Mouse (Mus musculus): Measurements from ENCODE around the gene Olfr64. TPM values are rescaled to one million over a fixed set of nuclear protein-coding genes. Genes with fewer than 3 reads are reported as not detected.

The Olfr64 gene
- polyA plus RNA-seq, 1 experiment from 2014 or later, result not detected

GRCm38 (mm10) chr7:103865716-103866115 is 28.6 kb downstream of the Olfr64 start:
- Histone ChIP-seq H3K4me3 (no peak overlapping the region), H3K4me2 (no peak overlapping the region)

GRCm38 (mm10) chr7:103861531-103861930 is 32.8 kb downstream of the Olfr64 start:
- H3K9ac ChIP-seq, result no peak overlapping the region
- H3K27ac ChIP-seq, result no peak overlapping the region
- H3K27me3 ChIP-seq, result no peaks in the 10 kb centered on the region
- H3K4me3 ChIP-seq, result no peak overlapping the region
- no peak for ATAC-seq (ENCODE audit: low FRiP score)
- no peaks in the 10 kb centered on the region for H3K9me3 ChIP-seq
- WGBS, result 78% methylated on average over 3 of the region's 3 CpGs
- no peak overlapping the region for H3K4me2 ChIP-seq
- no peaks in the 10 kb centered on the region for H3K36me3 ChIP-seq
- H3K4me1 ChIP-seq (replicated peaks), result no peaks in the 10 kb centered on the region

More at GRCm38 (mm10) chr7:103865716-103866115, 28.6 kb downstream of the Olfr64 start:
- Histone ChIP-seq H3K36me3 (no peaks in the 10 kb centered on the region), H3K9me3 (no peaks in the 10 kb centered on the region), H3K27ac (no peak overlapping the region), H3K9ac (no peak overlapping the region), H3K27me3 (no peaks in the 10 kb centered on the region), H3K4me1 (replicated peaks) (no peaks in the 10 kb centered on the region)
- ATAC-seq (ENCODE audit: low FRiP score), result no peak

- Histone ChIP-seq H3K27me3 (no peaks in the 10 kb centered on the region), H3K4me1 (replicated peaks) (no peaks in the 10 kb centered on the region), H3K27ac (no peak overlapping the region), H3K4me3 (no peak overlapping the region), H3K4me2 (no peak overlapping the region), H3K9ac (no peak overlapping the region), H3K36me3 (no peaks in the 10 kb centered on the region), H3K9me3 (no peaks in the 10 kb centered on the region)
- ATAC-seq (ENCODE audit: low FRiP score), result no peak
- 72% methylated on average over 1 of the region's 1 CpGs for WGBS
Observed at GRCm38 (mm10) chr7:103860855-103861254, 33.4 kb downstream of the Olfr64 start.

GRCm38 (mm10) chr7:103859076-103859475 is 35.2 kb downstream of the Olfr64 start:
- ATAC-seq (ENCODE audit: low FRiP score), result no peak
- Histone ChIP-seq H3K36me3 (no peaks in the 10 kb centered on the region), H3K4me1 (replicated peaks) (no peaks in the 10 kb centered on the region), H3K27me3 (no peaks in the 10 kb centered on the region), H3K4me2 (no peak overlapping the region), H3K27ac (no peak overlapping the region), H3K4me3 (no peak overlapping the region), H3K9me3 (no peaks in the 10 kb centered on the region), H3K9ac (no peak overlapping the region)
- 81% methylated on average over 2 of the region's 2 CpGs for WGBS

GRCm38 (mm10) chr7:103854669-103855068 is 39.6 kb downstream of the Olfr64 start:
- ATAC-seq (ENCODE audit: low FRiP score), result no peak
- H3K9me3 ChIP-seq, result no peaks in the 10 kb centered on the region
- no peak overlapping the region for H3K9ac ChIP-seq
- no peak overlapping the region for H3K27ac ChIP-seq
- no peaks in the 10 kb centered on the region for H3K36me3 ChIP-seq
- 78% methylated on average over 1 of the region's 1 CpGs for WGBS
- H3K4me2 ChIP-seq, result no peak overlapping the region
- no peaks in the 10 kb centered on the region for H3K27me3 ChIP-seq
- no peak overlapping the region for H3K4me3 ChIP-seq
- H3K4me1 ChIP-seq (replicated peaks), result no peaks in the 10 kb centered on the region

- ATAC-seq (ENCODE audit: low FRiP score), result no peak
- Histone ChIP-seq H3K36me3 (no peaks in the 10 kb centered on the region), H3K9ac (no peak within 1 kb of the TSS), H3K27me3 (no peaks in the 10 kb centered on the region), H3K27ac (no peak within 1 kb of the TSS), H3K4me3 (no peak within 1 kb of the TSS), H3K4me2 (no peak within 1 kb of the TSS), H3K9me3 (no peaks in the 10 kb centered on the region), H3K4me1 (replicated peaks) (no peaks in the 10 kb centered on the region)
- 56% methylated on average over 2 of the region's 2 CpGs for WGBS
Observed at GRCm38 (mm10) chr7:103853090-103853489, 41.2 kb downstream of the Olfr64 start, which contains the start of gene Hbb-y. Gene Hbb-y, minus strand, starts transcription at chr7:103853216.

GRCm38 (mm10) chr7:103844525-103845325 is 49.6 kb downstream of the Olfr64 start:
- H3K9me3 ChIP-seq, result no peaks in the 10 kb centered on the region
- WGBS, result 63% methylated on average over 2 of the region's 2 CpGs
- no peak overlapping the region for H3K4me3 ChIP-seq
- H3K27me3 ChIP-seq, result no peaks in the 10 kb centered on the region
- no peak overlapping the region for H3K4me2 ChIP-seq
- no peak overlapping the region for H3K9ac ChIP-seq
- H3K27ac ChIP-seq, result no peak overlapping the region
- no peaks in the 10 kb centered on the region for H3K36me3 ChIP-seq
- ATAC-seq (ENCODE audit: low FRiP score), result no peak
- H3K4me1 ChIP-seq (replicated peaks), result no peaks in the 10 kb centered on the region

GRCm38 (mm10) chr7:103843034-103843433 is 51.3 kb downstream of the Olfr64 start, which contains the start of gene Hbb-bh1:
Gene Hbb-bh1, minus strand, starts transcription at chr7:103843164.
- no peaks in the 10 kb centered on the region for H3K9me3 ChIP-seq
- 89% methylated on average over 2 of the region's 2 CpGs for WGBS
- H3K4me1 ChIP-seq (replicated peaks), result no peaks in the 10 kb centered on the region
- H3K4me3 ChIP-seq, result no peak within 1 kb of the TSS
- no peaks in the 10 kb centered on the region for H3K36me3 ChIP-seq
- no peak within 1 kb of the TSS for H3K27ac ChIP-seq
- H3K27me3 ChIP-seq, result no peaks in the 10 kb centered on the region
- no peak within 1 kb of the TSS for H3K4me2 ChIP-seq
- H3K9ac ChIP-seq, result no peak within 1 kb of the TSS
- ATAC-seq (ENCODE audit: low FRiP score), result no peak

GRCm38 (mm10) chr7:103840268-103840667 is 54.0 kb downstream of the Olfr64 start, which contains the start of gene Hbb-bh2:
Gene Hbb-bh2, minus strand, starts transcription at chr7:103840520.
- H3K36me3 ChIP-seq, result no peaks in the 10 kb centered on the region
- no peak within 1 kb of the TSS for H3K4me2 ChIP-seq
- WGBS, result 79% methylated on average over 3 of the region's 3 CpGs
- no peak within 1 kb of the TSS for H3K9ac ChIP-seq
- H3K27me3 ChIP-seq, result no peaks in the 10 kb centered on the region
- no peaks in the 10 kb centered on the region for H3K4me1 ChIP-seq (replicated peaks)
- H3K9me3 ChIP-seq, result no peaks in the 10 kb centered on the region
- no peak within 1 kb of the TSS for H3K4me3 ChIP-seq
- no peak for ATAC-seq (ENCODE audit: low FRiP score)
- H3K27ac ChIP-seq, result no peak within 1 kb of the TSS

Other genes with a start within 250 kb of the Olfr64 start
- gene Olfr623, start 230.8 kb downstream of the Olfr64 start, polyA plus RNA-seq (2015; fragmentation: Nextera tagmentation; extraction: Ambion mirVana), result not detected in 2 replicates
- gene Olfr624, start 223.3 kb downstream of the Olfr64 start, polyA plus RNA-seq (2015; fragmentation: Nextera tagmentation; extraction: Ambion mirVana), result 0.03 TPM in 1 of 2 replicates, not detected in the other
- not detected in 2 replicates for gene Olfr625-ps1, start 211.8 kb downstream of the Olfr64 start, polyA plus RNA-seq (2015; fragmentation: Nextera tagmentation; extraction: Ambion mirVana)
- not detected in 2 replicates for gene Olfr243, start 179.8 kb downstream of the Olfr64 start, polyA plus RNA-seq (2015; fragmentation: Nextera tagmentation; extraction: Ambion mirVana)
- not detected in 2 replicates for gene Olfr628, start 164.1 kb downstream of the Olfr64 start, polyA plus RNA-seq (2015; fragmentation: Nextera tagmentation; extraction: Ambion mirVana)
- gene Olfr629, start 149.5 kb downstream of the Olfr64 start, polyA plus RNA-seq (2015; fragmentation: Nextera tagmentation; extraction: Ambion mirVana), result not detected in 2 replicates
- gene Olfr630, start 137.2 kb downstream of the Olfr64 start, polyA plus RNA-seq (2015; fragmentation: Nextera tagmentation; extraction: Ambion mirVana), result not detected in 2 replicates
- not detected in 2 replicates for gene Olfr69, start 122.9 kb downstream of the Olfr64 start, polyA plus RNA-seq (2015; fragmentation: Nextera tagmentation; extraction: Ambion mirVana)
- gene Olfr68, start 114.8 kb downstream of the Olfr64 start, polyA plus RNA-seq (2015; fragmentation: Nextera tagmentation; extraction: Ambion mirVana), result not detected in 2 replicates
- gene Olfr67, start 102.7 kb downstream of the Olfr64 start, polyA plus RNA-seq (2015; fragmentation: Nextera tagmentation; extraction: Ambion mirVana), result not detected in 2 replicates
- gene Hbb-bt, start 80.5 kb downstream of the Olfr64 start, polyA plus RNA-seq (2015; fragmentation: Nextera tagmentation; extraction: Ambion mirVana), result 996 and 1,160 TPM in 2 replicates
- gene Hbb-bs, start 66.4 kb downstream of the Olfr64 start, polyA plus RNA-seq (2015; fragmentation: Nextera tagmentation; extraction: Ambion mirVana), result 2,000 and 2,305 TPM in 2 replicates
- gene Hbb-bh2, start 54.0 kb downstream of the Olfr64 start, polyA plus RNA-seq (2015; fragmentation: Nextera tagmentation; extraction: Ambion mirVana), result not detected in 2 replicates
- 43.8 and 70.4 TPM in 2 replicates for gene Hbb-bh1, start 51.3 kb downstream of the Olfr64 start, polyA plus RNA-seq (2015; fragmentation: Nextera tagmentation; extraction: Ambion mirVana)
- gene Hbb-y, start 41.3 kb downstream of the Olfr64 start, polyA plus RNA-seq (2015; fragmentation: Nextera tagmentation; extraction: Ambion mirVana), result 4,283 and 4,441 TPM in 2 replicates
- not detected in 2 replicates for gene Olfr66, start 8.2 kb downstream of the Olfr64 start, polyA plus RNA-seq (2015; fragmentation: Nextera tagmentation; extraction: Ambion mirVana)
- not detected in 2 replicates for gene Olfr65, start 9.0 kb upstream of the Olfr64 start, polyA plus RNA-seq (2015; fragmentation: Nextera tagmentation; extraction: Ambion mirVana)
- not detected in 2 replicates for gene Olfr631, start 34.3 kb upstream of the Olfr64 start, polyA plus RNA-seq (2015; fragmentation: Nextera tagmentation; extraction: Ambion mirVana)
- not detected in 2 replicates for gene Olfr632, start 39.9 kb upstream of the Olfr64 start, polyA plus RNA-seq (2015; fragmentation: Nextera tagmentation; extraction: Ambion mirVana)
- not detected in 2 replicates for gene Olfr633, start 50.0 kb upstream of the Olfr64 start, polyA plus RNA-seq (2015; fragmentation: Nextera tagmentation; extraction: Ambion mirVana)
- gene Olfr635, start 76.7 kb upstream of the Olfr64 start, polyA plus RNA-seq (2015; fragmentation: Nextera tagmentation; extraction: Ambion mirVana), result not detected in 2 replicates
- gene Olfr638, start 104.3 kb upstream of the Olfr64 start, polyA plus RNA-seq (2015; fragmentation: Nextera tagmentation; extraction: Ambion mirVana), result not detected in 2 replicates
- gene Olfr639, start 122.8 kb upstream of the Olfr64 start, polyA plus RNA-seq (2015; fragmentation: Nextera tagmentation; extraction: Ambion mirVana), result 0.05 TPM in 1 of 2 replicates, not detected in the other
- gene Olfr640, start 131.1 kb upstream of the Olfr64 start, polyA plus RNA-seq (2015; fragmentation: Nextera tagmentation; extraction: Ambion mirVana), result not detected in 2 replicates
- not detected in 2 replicates for gene Olfr641, start 141.0 kb upstream of the Olfr64 start, polyA plus RNA-seq (2015; fragmentation: Nextera tagmentation; extraction: Ambion mirVana)
- not detected in 2 replicates for gene Olfr642, start 158.2 kb upstream of the Olfr64 start, polyA plus RNA-seq (2015; fragmentation: Nextera tagmentation; extraction: Ambion mirVana)
- gene 4930516K23Rik, start 167.0 kb upstream of the Olfr64 start, polyA plus RNA-seq (2015; fragmentation: Nextera tagmentation; extraction: Ambion mirVana), result not detected in 2 replicates
- not detected in 2 replicates for gene Olfr644, start 177.4 kb upstream of the Olfr64 start, polyA plus RNA-seq (2015; fragmentation: Nextera tagmentation; extraction: Ambion mirVana)
- gene Olfr645, start 191.0 kb upstream of the Olfr64 start, polyA plus RNA-seq (2015; fragmentation: Nextera tagmentation; extraction: Ambion mirVana), result not detected in 2 replicates
- not detected in 2 replicates for gene Olfr646, start 210.4 kb upstream of the Olfr64 start, polyA plus RNA-seq (2015; fragmentation: Nextera tagmentation; extraction: Ambion mirVana)
- gene Ubqln5, start 235.3 kb upstream of the Olfr64 start, polyA plus RNA-seq (2015; fragmentation: Nextera tagmentation; extraction: Ambion mirVana), result not detected in 2 replicates
- not detected in 2 replicates for gene Olfr643, start 242.9 kb upstream of the Olfr64 start, polyA plus RNA-seq (2015; fragmentation: Nextera tagmentation; extraction: Ambion mirVana)
- not detected in 2 replicates for gene Ubqln3, start 248.8 kb upstream of the Olfr64 start, polyA plus RNA-seq (2015; fragmentation: Nextera tagmentation; extraction: Ambion mirVana)